Mouse (Mus musculus): ENCODE measurements around the gene Mad1l1. TPM values are rescaled to one million over a fixed set of nuclear protein-coding genes. Genes with fewer than 3 reads are reported as not detected.

Gene Mad1l1
- total RNA-seq, 1 experiment from 2014 or later: 38.8 TPM

GRCm38 (mm10) chr5:140162071-140162845 lies 159.1 kb downstream of the Mad1l1 start:
- ATAC-seq (ENCODE audit: extremely low read depth, insufficient number of reproducible peaks, low FRiP score, poor library complexity, severe bottlenecking): no peak

DNA sequence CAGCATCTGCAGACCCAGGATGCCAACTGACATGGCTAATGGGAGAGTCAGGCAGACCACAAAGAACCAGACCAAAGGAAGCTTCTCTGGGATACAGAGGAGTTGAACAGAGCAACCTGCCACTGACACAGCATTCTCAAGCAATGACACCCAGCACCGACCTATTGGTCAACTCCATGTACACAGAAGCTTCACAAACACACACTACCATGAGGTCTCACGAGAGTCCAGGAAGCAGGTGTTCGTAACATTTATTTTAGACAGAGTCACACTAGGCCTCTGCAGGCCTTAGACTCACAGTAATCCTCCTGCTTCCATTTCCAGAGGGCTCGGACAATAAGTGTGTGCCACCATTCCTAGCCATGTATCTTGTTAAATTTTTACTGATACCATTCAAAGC lies 162.3 kb downstream of the Mad1l1 start:
- ATAC-seq (ENCODE audit: extremely low read depth, insufficient number of reproducible peaks, low FRiP score, poor library complexity, severe bottlenecking): no peak

GRCm38 (mm10) chr5:140157886-140158627 lies 163.3 kb downstream of the Mad1l1 start:
- ATAC-seq (ENCODE audit: extremely low read depth, insufficient number of reproducible peaks, low FRiP score, poor library complexity, severe bottlenecking): no peak

GRCm38 (mm10) chr5:140154166-140154565 lies 167.2 kb downstream of the Mad1l1 start:
- ATAC-seq (ENCODE audit: extremely low read depth, insufficient number of reproducible peaks, low FRiP score, poor library complexity, severe bottlenecking): no peak

GRCm38 (mm10) chr5:140151871-140152270 lies 169.5 kb downstream of the Mad1l1 start:
- no peak for ATAC-seq (ENCODE audit: extremely low read depth, insufficient number of reproducible peaks, low FRiP score, poor library complexity, severe bottlenecking)

GRCm38 (mm10) chr5:140151180-140151579 lies 170.2 kb downstream of the Mad1l1 start:
- no peak for ATAC-seq (ENCODE audit: extremely low read depth, insufficient number of reproducible peaks, low FRiP score, poor library complexity, severe bottlenecking)

DNA sequence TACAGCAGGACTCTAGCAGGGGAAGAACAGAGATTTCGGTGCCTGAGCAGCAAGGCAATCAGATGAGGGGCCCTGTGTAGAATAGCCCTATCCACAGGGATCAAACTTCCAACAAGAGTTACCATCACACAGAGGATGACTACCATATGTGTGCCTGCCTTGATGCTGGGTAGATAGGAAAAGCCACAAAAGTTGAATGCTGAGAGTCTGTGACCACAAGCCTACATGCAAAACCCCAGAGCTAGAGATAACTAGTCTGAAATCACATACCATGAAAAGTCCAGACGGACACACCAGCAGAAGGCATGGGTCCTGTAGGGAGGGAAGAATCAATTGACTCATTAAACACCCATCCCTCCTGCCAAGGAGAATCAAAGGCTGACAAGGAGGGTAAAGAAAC lies 170.7 kb downstream of the Mad1l1 start:
- no peak for ATAC-seq (ENCODE audit: extremely low read depth, insufficient number of reproducible peaks, low FRiP score, poor library complexity, severe bottlenecking)

DNA sequence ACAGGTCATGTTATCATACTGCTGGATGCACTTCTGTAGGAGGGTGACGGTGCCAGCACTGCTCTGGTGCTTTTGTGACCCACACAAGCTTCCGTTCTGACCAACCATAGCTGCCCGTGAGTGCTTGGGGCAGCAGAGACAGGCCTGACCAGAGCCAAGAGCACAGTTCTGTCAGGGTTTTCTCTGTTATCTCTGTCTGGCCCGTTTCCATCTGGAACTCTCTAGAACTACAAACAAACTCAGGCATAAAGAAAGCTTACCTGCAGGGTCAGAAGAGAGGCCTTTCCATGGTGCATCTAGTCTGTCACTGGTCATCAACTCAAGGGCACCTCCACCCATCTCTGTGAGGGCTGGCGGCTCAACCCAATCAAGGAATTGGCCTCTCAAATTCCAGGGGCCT lies 171.2 kb downstream of the Mad1l1 start:
- ATAC-seq (ENCODE audit: extremely low read depth, insufficient number of reproducible peaks, low FRiP score, poor library complexity, severe bottlenecking): no peak

- no peak for ATAC-seq (ENCODE audit: extremely low read depth, insufficient number of reproducible peaks, low FRiP score, poor library complexity, severe bottlenecking)
Observed at GRCm38 (mm10) chr5:140149298-140149697, 172.1 kb downstream of the Mad1l1 start.

DNA sequence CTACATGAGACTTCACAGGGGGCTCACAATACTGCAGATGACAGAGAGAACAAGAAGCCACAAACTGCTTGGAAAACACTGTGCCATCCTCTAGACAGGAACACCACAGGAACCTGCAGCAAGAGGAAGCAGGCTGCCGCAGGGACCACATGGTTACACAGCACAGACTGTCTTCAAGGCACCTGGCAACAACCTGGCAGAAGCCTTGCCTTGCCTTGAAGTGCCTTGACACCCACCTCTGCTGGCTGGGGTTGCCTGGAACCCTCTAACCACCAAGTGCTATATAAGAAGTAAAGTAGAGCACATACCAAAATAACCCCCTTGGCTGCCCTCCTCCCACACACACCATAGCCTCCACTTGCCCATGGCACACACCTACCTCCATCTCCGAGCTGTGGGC lies 177.8 kb downstream of the Mad1l1 start:
- ATAC-seq (ENCODE audit: extremely low read depth, insufficient number of reproducible peaks, low FRiP score, poor library complexity, severe bottlenecking): no peak

GRCm38 (mm10) chr5:140141336-140141735 lies 180.0 kb downstream of the Mad1l1 start:
- no peak for ATAC-seq (ENCODE audit: extremely low read depth, insufficient number of reproducible peaks, low FRiP score, poor library complexity, severe bottlenecking)

GRCm38 (mm10) chr5:140140214-140140613 lies 181.1 kb downstream of the Mad1l1 start:
- no peak for ATAC-seq (ENCODE audit: extremely low read depth, insufficient number of reproducible peaks, low FRiP score, poor library complexity, severe bottlenecking)

DNA sequence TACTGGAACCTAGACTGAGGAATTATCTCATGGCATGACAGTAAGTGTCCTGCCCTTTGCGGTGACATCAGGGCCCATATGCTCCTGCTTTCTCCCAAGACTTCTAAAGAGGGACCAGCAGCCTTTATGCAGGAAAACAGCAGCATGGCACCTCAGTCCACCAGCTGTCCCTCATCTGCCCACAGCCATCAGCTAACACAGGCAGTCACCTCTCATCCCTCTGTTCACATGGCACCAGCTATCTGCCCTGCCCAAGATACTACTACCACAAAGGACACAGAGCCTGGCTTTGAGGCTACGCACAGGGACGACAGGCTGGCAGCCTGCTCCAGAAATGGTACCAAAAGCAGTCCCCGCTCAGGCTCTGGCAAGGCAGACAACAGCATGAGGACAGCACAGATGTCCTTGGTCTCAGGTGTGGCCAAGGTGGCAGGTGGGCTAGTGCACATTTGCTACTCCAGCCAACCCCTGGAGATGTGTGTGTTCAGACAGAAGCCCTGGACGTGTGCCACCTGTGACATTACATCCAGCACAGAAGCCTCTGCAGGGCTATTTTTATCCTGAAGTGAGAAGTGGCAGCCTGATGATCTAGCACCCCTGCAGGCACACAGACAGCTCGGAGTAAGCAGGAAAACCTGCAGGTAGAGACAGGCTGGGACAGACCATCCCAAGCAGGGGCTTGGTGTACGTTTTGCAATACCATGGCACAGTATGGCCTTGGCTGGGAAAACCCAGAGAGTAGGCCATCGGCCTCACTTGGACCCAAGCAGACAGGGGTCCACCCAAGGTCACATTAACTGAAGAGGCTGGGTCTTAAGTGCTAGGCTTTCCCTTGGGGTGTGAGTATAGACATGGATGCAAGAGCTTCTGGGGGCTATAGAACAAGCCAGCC lies 185.4 kb downstream of the Mad1l1 start:
- no peak for ATAC-seq (ENCODE audit: extremely low read depth, insufficient number of reproducible peaks, low FRiP score, poor library complexity, severe bottlenecking)

DNA sequence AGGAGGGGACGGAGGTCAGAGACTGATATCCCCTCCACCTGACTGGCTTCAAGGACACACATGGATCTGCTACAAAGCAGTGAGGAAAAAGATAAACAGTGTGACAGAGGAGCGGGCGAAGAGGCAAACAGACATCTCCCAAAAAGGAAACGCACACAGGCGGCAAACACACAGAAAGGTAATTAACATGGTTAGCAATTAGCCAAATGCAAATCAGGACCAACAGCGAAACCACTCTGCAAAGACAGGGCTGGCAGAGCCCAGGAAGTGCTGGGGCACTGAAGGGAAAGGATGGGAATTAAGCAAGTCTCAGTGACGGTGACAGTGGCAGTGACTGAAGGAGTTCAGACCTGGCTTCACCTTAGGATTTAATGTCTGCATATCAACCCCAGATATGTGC lies 187.3 kb downstream of the Mad1l1 start:
- no peak for ATAC-seq (ENCODE audit: extremely low read depth, insufficient number of reproducible peaks, low FRiP score, poor library complexity, severe bottlenecking)

DNA sequence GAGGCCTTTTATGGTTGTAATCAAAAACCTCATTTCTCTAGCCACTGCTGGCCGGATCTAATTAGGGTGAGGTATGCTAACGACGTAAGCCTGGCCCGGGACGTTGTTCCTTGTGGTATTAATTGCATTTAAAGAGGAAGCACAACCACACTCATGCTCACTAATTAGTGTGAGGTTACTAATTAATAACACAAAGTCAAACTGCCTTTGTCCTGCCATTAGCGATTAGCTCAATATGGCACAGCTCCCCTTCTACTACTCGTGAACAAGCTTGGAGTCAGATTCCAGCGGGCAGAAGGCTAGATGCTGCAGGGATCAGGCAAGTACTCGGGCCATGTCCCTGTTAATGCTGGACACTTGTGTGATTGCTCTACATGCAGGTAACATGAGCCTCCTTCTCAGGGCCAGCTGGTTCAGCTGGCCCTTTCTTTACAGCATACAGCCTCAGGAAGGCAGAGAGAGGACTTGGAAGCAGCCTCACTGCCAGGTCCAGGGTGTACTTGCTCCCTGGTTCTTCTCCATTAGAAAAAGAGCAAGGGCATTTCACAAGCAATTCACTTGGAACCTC lies 192.9 kb downstream of the Mad1l1 start:
- ATAC-seq (ENCODE audit: extremely low read depth, insufficient number of reproducible peaks, low FRiP score, poor library complexity, severe bottlenecking): no peak

DNA sequence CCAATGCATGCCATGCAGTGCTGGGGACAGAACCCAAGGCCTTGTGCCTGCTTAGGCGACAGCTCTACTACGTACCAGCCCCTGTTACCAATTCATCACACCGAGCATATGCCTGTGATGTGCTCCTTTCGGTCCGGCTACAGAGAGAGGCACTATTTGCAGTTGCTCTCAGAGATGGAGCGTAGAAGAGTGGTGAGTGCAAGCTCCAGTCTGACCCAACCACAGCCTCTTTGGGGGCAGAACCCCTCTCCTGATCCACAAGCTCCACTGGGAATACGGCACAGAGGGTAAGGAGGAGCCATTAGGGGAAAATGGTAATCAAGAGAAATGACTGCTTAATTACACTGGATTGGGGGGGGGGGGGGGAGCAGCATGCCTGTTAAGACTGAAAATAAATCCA lies 193.4 kb downstream of the Mad1l1 start:
- ATAC-seq (ENCODE audit: extremely low read depth, insufficient number of reproducible peaks, low FRiP score, poor library complexity, severe bottlenecking): no peak

- ATAC-seq (ENCODE audit: extremely low read depth, insufficient number of reproducible peaks, low FRiP score, poor library complexity, severe bottlenecking): no peak
Observed at GRCm38 (mm10) chr5:140124626-140125025, 196.7 kb downstream of the Mad1l1 start.

GRCm38 (mm10) chr5:140123640-140124366 lies 197.5 kb downstream of the Mad1l1 start:
- no peak for ATAC-seq (ENCODE audit: extremely low read depth, insufficient number of reproducible peaks, low FRiP score, poor library complexity, severe bottlenecking)

- no peak for ATAC-seq (ENCODE audit: extremely low read depth, insufficient number of reproducible peaks, low FRiP score, poor library complexity, severe bottlenecking)
Observed at GRCm38 (mm10) chr5:140123194-140123593, 198.2 kb downstream of the Mad1l1 start.

Data from neutrophil, adult 5-6 weeks (primary cell).